In the genomic region with DNA sequence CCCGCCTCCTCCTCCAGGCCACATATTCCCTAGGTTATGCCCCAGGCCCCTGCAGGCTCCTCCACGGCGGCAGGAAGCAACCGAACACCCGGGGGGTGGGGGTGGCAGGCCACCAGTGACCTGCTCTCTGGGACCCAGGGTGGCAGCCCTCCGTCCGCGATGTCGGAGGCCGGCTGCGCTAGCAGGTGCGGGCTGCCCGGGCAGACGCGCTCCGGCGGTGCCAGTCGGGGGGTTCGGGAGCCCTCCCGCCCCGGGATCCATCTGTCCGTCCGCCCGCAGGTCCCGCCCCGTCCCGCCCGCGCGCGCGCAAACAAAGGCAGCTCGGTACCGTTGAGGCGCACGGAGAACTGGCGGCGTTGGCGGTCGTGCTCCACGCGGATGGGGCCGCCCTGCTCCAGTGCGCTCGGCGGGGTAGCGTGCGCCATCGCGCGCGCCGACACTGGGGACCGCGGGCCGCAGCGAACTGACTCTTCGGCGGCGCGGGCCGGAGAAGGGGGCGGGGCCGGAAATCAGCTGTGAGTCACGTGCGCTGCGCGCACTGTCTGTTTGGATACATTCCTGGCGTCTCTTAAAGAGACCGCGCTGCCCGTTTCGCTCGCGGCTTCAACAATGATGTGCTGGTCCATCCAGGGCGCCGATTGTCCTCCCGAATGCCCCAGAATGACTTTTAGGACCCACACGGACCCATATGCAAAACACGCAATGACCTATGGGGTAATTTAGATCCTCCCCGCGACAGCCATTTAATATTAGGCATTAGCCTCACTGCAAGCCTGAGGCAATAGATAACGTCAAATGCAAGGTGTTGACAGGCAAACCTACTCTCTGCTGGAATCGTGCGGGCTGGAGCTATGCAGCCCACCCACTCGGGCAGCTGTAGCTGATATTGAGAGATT, we compare ENCODE assay signal across 8 mouse cellular contexts. TPM values are rescaled to one million over a fixed set of nuclear protein-coding genes. Genes with fewer than 3 reads are reported as not detected.
A peak's percentile ranks its signal among the peaks of the same experiment; 100 is the strongest.
DNase-seq lines count a peak whose midpoint lies in the region; ATAC-seq lines count a peak whose summit lies in the region.

No protein-coding gene starts in this region.

- peaks cover 29% of the 10 kb centered on the region for H3K4me1 ChIP-seq in hindbrain, embryonic 12.5 days

- peak overlapping the region; percentile 91 for H3K9ac ChIP-seq in hindbrain, embryonic 12.5 days

- H3K27ac ChIP-seq in hindbrain, embryonic 12.5 days = peak overlapping the region; percentile 88

- no peaks in the 10 kb centered on the region for H3K27me3 ChIP-seq in hindbrain, embryonic 12.5 days

- 0% methylated on average over 77 of the region's 86 CpGs for WGBS in hindbrain, embryonic 12.5 days

- DNase-seq in NIH3T3 (ENCODE audit: low read depth) = peak; percentile 93
- DNase-seq in cerebellum, adult 9-11 months = peak; percentile 93
- peak; percentile 79 to 89 for DNase-seq in frontal cortex, postnatal 10 days (ENCODE audit: low spot score in 2 of 2)
- peak; percentile 90 to 91 for DNase-seq in layer of hippocampus, postnatal 14 days (ENCODE audit: low spot score in 2 of 2)
- DNase-seq in lung, postnatal 10 days = peak; percentile 95
- DNase-seq in ovary, postnatal 14 days (ENCODE audit: low spot score) = peak; percentile 83
- peak; percentile 80 to 85 for DNase-seq in thymus, postnatal 10 days (ENCODE audit: low spot score in 2 of 2)

- H3K4me2 ChIP-seq in hindbrain, embryonic 12.5 days (replicated peaks) = peak overlapping the region; percentile 81

- ATAC-seq in hindbrain, embryonic 12.5 days (ENCODE audit: low FRiP score) = peak; percentile 96

- no peaks in the 10 kb centered on the region for H3K9me3 ChIP-seq in hindbrain, embryonic 12.5 days (replicated peaks)

- H3K36me3 ChIP-seq in hindbrain, embryonic 12.5 days = no peaks in the 10 kb centered on the region

- peak overlapping the region; percentile 90 for H3K4me3 ChIP-seq in hindbrain, embryonic 12.5 days

RNA-seq across cellular contexts. Expression of gene Natd1, which starts 1.0 kb away (rescaled TPM):
- 26.7 and 28.3 TPM in 2 replicates for polyA plus RNA-seq in hindbrain, embryonic 12.5 days (2016; fragmentation: Nextera tagmentation; extraction: Ambion mirVana)
- 10 to 100 TPM; 12.6 to 13.0 TPM for total RNA-seq in layer of hippocampus, postnatal 14 days (2021)

RNA-seq across cellular contexts. Expression of gene Map2k3, which starts 18.3 kb away (rescaled TPM):
- 49.9 and 51.0 TPM in 2 replicates for polyA plus RNA-seq in hindbrain, embryonic 12.5 days (2016; fragmentation: Nextera tagmentation; extraction: Ambion mirVana)
- total RNA-seq in layer of hippocampus, postnatal 14 days (2021) = 10 to 100 TPM; 12.8 to 17.0 TPM

RNA-seq across cellular contexts. Expression of gene Tmem11, which starts 34.5 kb away (rescaled TPM):
- polyA plus RNA-seq in hindbrain, embryonic 12.5 days (2016; fragmentation: Nextera tagmentation; extraction: Ambion mirVana) = 41.5 and 46.5 TPM in 2 replicates
- total RNA-seq in layer of hippocampus, postnatal 14 days (2021) = 10 to 100 TPM; 24.7 to 25.7 TPM

Comparison
In these comparisons a context has a peak if more than half of its experiments do, and no peak if none do; other contexts are left out.
1. Peak in every context shown above with its lines: DNase-seq, ATAC-seq, H3K4me3 ChIP-seq and H3K27ac ChIP-seq.